Mouse (Mus musculus): ENCODE measurements around the gene Yy1. TPM values are rescaled to one million over a fixed set of nuclear protein-coding genes. Genes with fewer than 3 reads are reported as not detected.

The Yy1 gene
- polyA plus RNA-seq (2014; fragmentation: Nextera tagmentation; extraction: Ambion mirVana): 13.7 and 14.4 TPM in 2 replicates

DNA sequence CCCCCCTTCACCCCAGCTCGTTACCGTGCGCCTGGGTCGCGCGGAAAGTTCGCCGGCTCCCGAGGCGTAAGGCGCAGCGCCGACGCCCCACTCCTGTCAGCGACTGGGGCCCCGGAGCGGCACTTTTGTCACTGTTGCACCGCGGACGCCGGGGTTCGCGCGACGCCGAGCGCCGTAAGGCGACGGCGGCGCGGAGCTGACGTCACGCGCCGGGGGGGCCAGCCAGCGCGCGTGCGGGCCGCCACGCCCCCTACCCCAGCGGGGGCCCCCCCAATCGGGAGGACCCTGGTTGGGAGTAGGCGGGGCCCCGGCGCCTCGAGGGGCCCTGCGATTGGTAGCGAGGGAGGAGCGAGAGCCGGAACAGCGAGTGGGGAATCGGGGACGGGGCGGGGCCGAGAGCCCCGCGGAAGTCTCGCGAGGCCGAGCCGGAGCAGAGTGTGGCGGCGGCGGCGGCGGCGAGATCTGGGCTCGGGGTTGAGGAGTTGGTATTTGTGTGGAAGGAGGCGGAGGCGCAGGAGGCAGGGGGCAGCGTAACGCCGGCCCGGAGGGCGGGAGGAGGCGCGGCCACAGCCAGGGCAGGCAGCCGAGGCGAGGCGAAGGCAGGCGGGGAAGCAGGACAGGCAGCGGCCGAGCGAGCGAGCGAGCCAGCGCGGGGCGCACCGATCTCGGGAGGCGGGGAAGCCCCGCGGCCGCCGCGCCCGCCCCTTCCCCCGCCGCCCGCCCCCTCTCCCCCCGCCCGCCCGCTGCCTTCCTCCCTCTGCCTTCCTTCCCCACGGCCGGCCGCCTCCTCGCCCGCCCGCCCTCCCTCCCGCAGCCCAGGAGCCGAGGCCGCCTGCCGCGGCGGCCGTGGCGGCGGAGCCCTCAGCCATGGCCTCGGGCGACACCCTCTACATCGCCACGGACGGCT, at the start of gene Yy1:
Gene Yy1, plus strand, starts transcription at position 428 of the 907 bp plus-strand sequence.
- Histone ChIP-seq H3K36me3 (ENCODE audit: control insufficient read depth, insufficient read depth, low read length) (no peaks in the 10 kb centered on the region), H3K27ac (replicated peaks in 1 of 2; ENCODE audit: control insufficient read depth in 1 of 2, insufficient read depth in 1 of 2, low read depth in 2 of 2, low read length in 2 of 2) (peak within 1 kb of the TSS; percentile 99), H3K9me3 (ENCODE audit: control insufficient read depth, low read length) (no peaks in the 10 kb centered on the region), H3K4me2 (ENCODE audit: low read length) (peak within 1 kb of the TSS; percentile 76), H3K4me3 (ENCODE audit: control insufficient read depth in 1 of 2, insufficient read depth in 1 of 2, low read depth in 1 of 2, low read length in 2 of 2) (peak within 1 kb of the TSS; percentile 94 to 100), H3K27me3 (ENCODE audit: control insufficient read depth, insufficient read depth, low read length) (no peaks in the 10 kb centered on the region), H3K9ac (ENCODE audit: low read length) (peak within 1 kb of the TSS; percentile 90), H3K4me1 (ENCODE audit: control insufficient read depth in 2 of 2, insufficient read depth in 2 of 2, low read length in 2 of 2) (peaks cover 0 to 25% of the 10 kb centered on the region in 2 experiments; a peak in 2 of 4 replicates)
- 1% methylated on average over 94 of the region's 127 CpGs for WGBS
- ATAC-seq (ENCODE audit: insufficient number of reproducible peaks, insufficient read depth, low FRiP score, low read depth): peak; percentile 96

- Histone ChIP-seq H3K27ac (replicated peaks in 1 of 2; ENCODE audit: control insufficient read depth in 1 of 2, insufficient read depth in 1 of 2, low read depth in 2 of 2, low read length in 2 of 2) (no peak overlapping the region), H3K9ac (ENCODE audit: low read length) (no peak overlapping the region), H3K36me3 (ENCODE audit: control insufficient read depth, insufficient read depth, low read length) (no peaks in the 10 kb centered on the region), H3K27me3 (ENCODE audit: control insufficient read depth, insufficient read depth, low read length) (no peaks in the 10 kb centered on the region), H3K4me1 (ENCODE audit: control insufficient read depth in 2 of 2, insufficient read depth in 2 of 2, low read length in 2 of 2) (no peaks in the 10 kb centered on the region; a peak in 1 of 4 replicates), H3K9me3 (ENCODE audit: control insufficient read depth, low read length) (no peaks in the 10 kb centered on the region), H3K4me2 (ENCODE audit: low read length) (no peak overlapping the region), H3K4me3 (ENCODE audit: control insufficient read depth in 1 of 2, insufficient read depth in 1 of 2, low read depth in 1 of 2, low read length in 2 of 2) (no peak overlapping the region)
- ATAC-seq (ENCODE audit: insufficient number of reproducible peaks, insufficient read depth, low FRiP score, low read depth): no peak
Observed at GRCm38 (mm10) chr12:108745990-108746389, 46.8 kb upstream of the Yy1 start.

DNA sequence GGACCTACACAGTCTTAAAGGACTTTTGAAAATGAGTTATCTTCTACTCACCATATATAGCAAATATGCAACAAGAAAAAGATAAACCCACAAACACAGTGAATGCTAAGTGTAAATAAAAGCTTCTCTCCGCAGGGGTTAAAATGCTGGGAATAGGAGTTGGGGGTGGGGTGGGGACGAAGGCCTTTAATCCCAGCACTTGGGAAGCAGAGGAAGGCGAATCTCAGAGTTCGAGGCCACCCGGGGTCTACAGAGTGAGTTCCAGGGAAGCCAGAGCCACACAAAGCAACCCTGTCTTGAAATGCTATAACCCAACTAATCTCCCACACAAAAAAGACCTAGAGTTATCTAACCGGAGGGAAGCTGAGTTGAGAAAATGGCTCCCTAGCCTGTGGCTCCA, 43.8 kb upstream of the Yy1 start:
- no peak overlapping the region for H3K27ac ChIP-seq (replicated peaks in 1 of 2; ENCODE audit: control insufficient read depth in 1 of 2, insufficient read depth in 1 of 2, low read depth in 2 of 2, low read length in 2 of 2)
- H3K9ac ChIP-seq (ENCODE audit: low read length): no peak overlapping the region
- no peaks in the 10 kb centered on the region for H3K9me3 ChIP-seq (ENCODE audit: control insufficient read depth, low read length)
- WGBS: 65% methylated on average over 6 of the region's 6 CpGs
- H3K4me1 ChIP-seq (ENCODE audit: control insufficient read depth in 2 of 2, insufficient read depth in 2 of 2, low read length in 2 of 2): peaks cover 3 to 4% of the 10 kb centered on the region in 2 experiments; a peak in 2 of 4 replicates
- no peak for ATAC-seq (ENCODE audit: insufficient number of reproducible peaks, insufficient read depth, low FRiP score, low read depth)
- H3K27me3 ChIP-seq (ENCODE audit: control insufficient read depth, insufficient read depth, low read length): no peaks in the 10 kb centered on the region
- no peak overlapping the region for H3K4me3 ChIP-seq (ENCODE audit: control insufficient read depth in 1 of 2, insufficient read depth in 1 of 2, low read depth in 1 of 2, low read length in 2 of 2)
- H3K4me2 ChIP-seq (ENCODE audit: low read length): no peak overlapping the region
- no peaks in the 10 kb centered on the region for H3K36me3 ChIP-seq (ENCODE audit: control insufficient read depth, insufficient read depth, low read length)

DNA sequence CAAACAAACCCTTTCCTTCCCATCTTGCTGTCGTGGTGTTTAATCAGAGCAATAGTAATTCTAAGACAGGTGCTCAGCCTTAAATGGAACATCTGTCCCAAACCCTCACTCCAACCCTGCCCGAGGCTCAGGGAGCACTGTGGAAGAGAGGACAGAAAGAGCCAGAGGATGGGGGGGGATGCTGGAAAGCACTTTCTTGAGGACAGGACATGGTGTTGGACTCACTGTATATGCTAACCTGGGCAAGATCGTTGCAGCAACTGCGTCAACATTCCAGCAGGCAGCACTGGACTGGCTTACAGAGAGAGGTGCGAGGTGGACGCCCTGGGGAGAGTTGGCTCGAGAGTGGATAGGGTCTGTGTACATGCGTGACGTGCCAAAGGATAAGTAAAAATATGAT, 43.3 kb upstream of the Yy1 start:
- no peak for ATAC-seq (ENCODE audit: insufficient number of reproducible peaks, insufficient read depth, low FRiP score, low read depth)
- H3K4me3 ChIP-seq (ENCODE audit: control insufficient read depth in 1 of 2, insufficient read depth in 1 of 2, low read depth in 1 of 2, low read length in 2 of 2): no peak overlapping the region
- H3K9ac ChIP-seq (ENCODE audit: low read length): no peak overlapping the region
- no peaks in the 10 kb centered on the region for H3K36me3 ChIP-seq (ENCODE audit: control insufficient read depth, insufficient read depth, low read length)
- no peaks in the 10 kb centered on the region for H3K27me3 ChIP-seq (ENCODE audit: control insufficient read depth, insufficient read depth, low read length)
- H3K4me2 ChIP-seq (ENCODE audit: low read length): no peak overlapping the region
- no peak overlapping the region for H3K27ac ChIP-seq (replicated peaks in 1 of 2; ENCODE audit: control insufficient read depth in 1 of 2, insufficient read depth in 1 of 2, low read depth in 2 of 2, low read length in 2 of 2)
- H3K9me3 ChIP-seq (ENCODE audit: control insufficient read depth, low read length): no peaks in the 10 kb centered on the region
- H3K4me1 ChIP-seq (ENCODE audit: control insufficient read depth in 2 of 2, insufficient read depth in 2 of 2, low read length in 2 of 2): peaks cover 3 to 4% of the 10 kb centered on the region in 2 experiments; a peak in 2 of 4 replicates
- 83% methylated on average over 9 of the region's 9 CpGs for WGBS

DNA sequence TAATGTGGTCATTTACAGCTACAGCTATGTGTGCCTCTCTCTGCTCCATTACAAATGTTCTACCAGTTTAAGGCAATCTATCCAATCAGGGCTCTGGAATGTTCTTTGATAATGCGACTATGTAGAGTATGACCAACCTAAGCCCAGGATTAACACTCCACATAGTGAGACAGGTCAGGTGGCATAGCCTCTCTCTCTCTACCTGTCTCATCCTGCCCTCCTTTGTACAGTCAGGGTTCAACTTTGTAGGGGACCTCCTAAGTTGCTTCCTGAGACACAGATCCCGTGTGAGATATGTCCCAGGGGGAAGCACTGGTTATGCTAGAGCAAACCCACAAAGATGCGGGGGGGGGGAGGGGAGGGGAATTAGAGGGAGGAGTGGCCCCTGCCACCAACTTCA, 42.5 kb upstream of the Yy1 start:
- 49% methylated on average over 3 of the region's 3 CpGs for WGBS

DNA sequence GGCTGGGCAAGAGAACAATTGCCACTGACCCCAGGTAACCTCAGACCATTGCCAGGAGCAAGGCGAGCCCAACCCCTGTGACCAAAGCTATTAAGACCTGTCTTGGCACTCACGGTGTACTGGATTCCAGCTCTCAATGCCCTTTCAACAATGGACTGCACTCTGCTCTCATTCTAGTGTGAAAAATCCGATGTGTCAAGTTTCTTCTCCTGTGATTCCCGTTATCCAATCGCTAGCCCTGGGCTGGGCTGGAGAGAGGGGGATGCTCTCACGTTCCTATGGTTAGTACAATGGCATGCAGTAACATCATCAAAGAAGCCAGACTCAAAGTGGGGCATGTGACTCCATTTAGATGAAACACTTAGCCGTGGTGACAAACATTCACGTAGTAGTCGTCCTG, 41.0 kb upstream of the Yy1 start:
- WGBS: 38% methylated on average over 9 of the region's 9 CpGs

More for the DNA sequence above, 42.5 kb upstream of the Yy1 start:
- Histone ChIP-seq H3K27ac (replicated peaks in 1 of 2; ENCODE audit: control insufficient read depth in 1 of 2, insufficient read depth in 1 of 2, low read depth in 2 of 2, low read length in 2 of 2) (no peak overlapping the region), H3K9me3 (ENCODE audit: control insufficient read depth, low read length) (no peaks in the 10 kb centered on the region), H3K27me3 (ENCODE audit: control insufficient read depth, insufficient read depth, low read length) (no peaks in the 10 kb centered on the region), H3K4me1 (ENCODE audit: control insufficient read depth in 2 of 2, insufficient read depth in 2 of 2, low read length in 2 of 2) (peaks cover 3 to 4% of the 10 kb centered on the region in 2 experiments; a peak in 2 of 4 replicates), H3K36me3 (ENCODE audit: control insufficient read depth, insufficient read depth, low read length) (no peaks in the 10 kb centered on the region), H3K9ac (ENCODE audit: low read length) (no peak overlapping the region), H3K4me3 (ENCODE audit: control insufficient read depth in 1 of 2, insufficient read depth in 1 of 2, low read depth in 1 of 2, low read length in 2 of 2) (no peak overlapping the region), H3K4me2 (ENCODE audit: low read length) (no peak overlapping the region)
- ATAC-seq (ENCODE audit: insufficient number of reproducible peaks, insufficient read depth, low FRiP score, low read depth): no peak

GRCm38 (mm10) chr12:108755141-108755540, 37.6 kb upstream of the Yy1 start:
- H3K27me3 ChIP-seq (ENCODE audit: control insufficient read depth, insufficient read depth, low read length): no peaks in the 10 kb centered on the region
- no peak overlapping the region for H3K27ac ChIP-seq (replicated peaks in 1 of 2; ENCODE audit: control insufficient read depth in 1 of 2, insufficient read depth in 1 of 2, low read depth in 2 of 2, low read length in 2 of 2)
- H3K9ac ChIP-seq (ENCODE audit: low read length): no peak overlapping the region
- peaks cover 3 to 4% of the 10 kb centered on the region in 2 experiments; a peak in 2 of 4 replicates for H3K4me1 ChIP-seq (ENCODE audit: control insufficient read depth in 2 of 2, insufficient read depth in 2 of 2, low read length in 2 of 2)
- no peaks in the 10 kb centered on the region for H3K36me3 ChIP-seq (ENCODE audit: control insufficient read depth, insufficient read depth, low read length)
- H3K4me3 ChIP-seq (ENCODE audit: control insufficient read depth in 1 of 2, insufficient read depth in 1 of 2, low read depth in 1 of 2, low read length in 2 of 2): no peak overlapping the region
- ATAC-seq (ENCODE audit: insufficient number of reproducible peaks, insufficient read depth, low FRiP score, low read depth): no peak
- H3K9me3 ChIP-seq (ENCODE audit: control insufficient read depth, low read length): no peaks in the 10 kb centered on the region
- H3K4me2 ChIP-seq (ENCODE audit: low read length): no peak overlapping the region
- 81% methylated on average over 21 of the region's 21 CpGs for WGBS

More for the DNA sequence above, 41.0 kb upstream of the Yy1 start:
- Histone ChIP-seq H3K4me3 (ENCODE audit: control insufficient read depth in 1 of 2, insufficient read depth in 1 of 2, low read depth in 1 of 2, low read length in 2 of 2) (no peak overlapping the region), H3K27ac (replicated peaks in 1 of 2; ENCODE audit: control insufficient read depth in 1 of 2, insufficient read depth in 1 of 2, low read depth in 2 of 2, low read length in 2 of 2) (no peak overlapping the region), H3K4me2 (ENCODE audit: low read length) (no peak overlapping the region), H3K9me3 (ENCODE audit: control insufficient read depth, low read length) (no peaks in the 10 kb centered on the region), H3K27me3 (ENCODE audit: control insufficient read depth, insufficient read depth, low read length) (no peaks in the 10 kb centered on the region), H3K4me1 (ENCODE audit: control insufficient read depth in 2 of 2, insufficient read depth in 2 of 2, low read length in 2 of 2) (peaks cover 3 to 4% of the 10 kb centered on the region in 2 experiments; a peak in 2 of 4 replicates), H3K9ac (ENCODE audit: low read length) (no peak overlapping the region), H3K36me3 (ENCODE audit: control insufficient read depth, insufficient read depth, low read length) (no peaks in the 10 kb centered on the region)
- no peak for ATAC-seq (ENCODE audit: insufficient number of reproducible peaks, insufficient read depth, low FRiP score, low read depth)
